Mouse (Mus musculus): ENCODE measurements around the gene Cerk. TPM values are rescaled to one million over a fixed set of nuclear protein-coding genes. Genes with fewer than 3 reads are reported as not detected.
A peak's percentile ranks its signal among the peaks of the same experiment; 100 is the strongest.

The Cerk gene
- polyA plus RNA-seq, 1 experiment, result 20.8 TPM

GRCm38 (mm10) chr15:86113342-86113710, 72.6 kb downstream of the Cerk start:
- no peaks in the 10 kb centered on the region for H3K27me3 ChIP-seq (replicated peaks; ENCODE audit: control insufficient read depth, insufficient read depth, low read length)
- no peak for TF ChIP-seq CTCF (conservative IDR thresholded peaks at IDR 0.05; ENCODE audit: insufficient read depth, insufficient read length, low read depth, low read length)
- TF ChIP-seq POLR2A (IDR thresholded peaks at IDR 0.05; ENCODE audit: low read depth, low read length), result no peak
- DNase-seq, result peak; percentile 43
- 53% methylated on average over 9 of the region's 9 CpGs for WGBS
- no peak overlapping the region for H3K27ac ChIP-seq (ENCODE audit: insufficient read depth, low read depth, low read length)
- peaks cover 25% of the 10 kb centered on the region for H3K4me1 ChIP-seq (ENCODE audit: control insufficient read depth, insufficient read depth, low read length)
- no peaks in the 10 kb centered on the region for H3K36me3 ChIP-seq (ENCODE audit: control insufficient read depth, insufficient read depth, low read length)
- no peak overlapping the region for H3K4me3 ChIP-seq (ENCODE audit: insufficient read depth, low read depth, low read length)

- 49% methylated on average over 10 of the region's 10 CpGs for WGBS
- TF ChIP-seq CTCF (conservative IDR thresholded peaks at IDR 0.05; ENCODE audit: insufficient read depth, insufficient read length, low read depth, low read length) (no peak), POLR2A (IDR thresholded peaks at IDR 0.05; ENCODE audit: low read depth, low read length) (no peak)
- peaks cover 20% of the 10 kb centered on the region for H3K4me1 ChIP-seq (ENCODE audit: control insufficient read depth, insufficient read depth, low read length)
- no peaks in the 10 kb centered on the region for H3K36me3 ChIP-seq (ENCODE audit: control insufficient read depth, insufficient read depth, low read length)
- peak; percentile 46 for DNase-seq
- no peak overlapping the region for H3K4me3 ChIP-seq (ENCODE audit: insufficient read depth, low read depth, low read length)
- no peak overlapping the region for H3K27ac ChIP-seq (ENCODE audit: insufficient read depth, low read depth, low read length)
- H3K27me3 ChIP-seq (replicated peaks; ENCODE audit: control insufficient read depth, insufficient read depth, low read length), result no peaks in the 10 kb centered on the region
Measured at GRCm38 (mm10) chr15:86112707-86113341, 73.1 kb downstream of the Cerk start.

- 81% methylated on average over 10 of the region's 10 CpGs for WGBS
- no peak overlapping the region for H3K27ac ChIP-seq (ENCODE audit: insufficient read depth, low read depth, low read length)
- H3K4me1 ChIP-seq (ENCODE audit: control insufficient read depth, insufficient read depth, low read length), result no peaks in the 10 kb centered on the region; the same call in 1 of the 2 replicates
- no peaks in the 10 kb centered on the region for H3K36me3 ChIP-seq (ENCODE audit: control insufficient read depth, insufficient read depth, low read length)
- no peak overlapping the region for H3K4me3 ChIP-seq (ENCODE audit: insufficient read depth, low read depth, low read length)
- no peak for DNase-seq
- no peaks in the 10 kb centered on the region for H3K27me3 ChIP-seq (replicated peaks; ENCODE audit: control insufficient read depth, insufficient read depth, low read length)
- no peak for TF ChIP-seq CTCF (conservative IDR thresholded peaks at IDR 0.05; ENCODE audit: insufficient read depth, insufficient read length, low read depth, low read length)
- no peak for TF ChIP-seq POLR2A (IDR thresholded peaks at IDR 0.05; ENCODE audit: low read depth, low read length)
Measured at GRCm38 (mm10) chr15:86110361-86111103, 75.4 kb downstream of the Cerk start.

GRCm38 (mm10) chr15:86109650-86110211, 76.2 kb downstream of the Cerk start:
- Histone ChIP-seq H3K4me1 (ENCODE audit: control insufficient read depth, insufficient read depth, low read length) (no peaks in the 10 kb centered on the region; the same call in 1 of the 2 replicates), H3K36me3 (ENCODE audit: control insufficient read depth, insufficient read depth, low read length) (no peaks in the 10 kb centered on the region), H3K27ac (ENCODE audit: insufficient read depth, low read depth, low read length) (no peak overlapping the region), H3K27me3 (replicated peaks; ENCODE audit: control insufficient read depth, insufficient read depth, low read length) (no peaks in the 10 kb centered on the region), H3K4me3 (ENCODE audit: insufficient read depth, low read depth, low read length) (no peak overlapping the region)
- TF ChIP-seq POLR2A (IDR thresholded peaks at IDR 0.05; ENCODE audit: low read depth, low read length) (no peak), CTCF (conservative IDR thresholded peaks at IDR 0.05; ENCODE audit: insufficient read depth, insufficient read length, low read depth, low read length) (no peak)
- DNase-seq, result no peak
- 63% methylated on average over 8 of the region's 8 CpGs for WGBS

GRCm38 (mm10) chr15:86109245-86109644, 76.7 kb downstream of the Cerk start:
- Histone ChIP-seq H3K36me3 (ENCODE audit: control insufficient read depth, insufficient read depth, low read length) (no peaks in the 10 kb centered on the region), H3K4me1 (ENCODE audit: control insufficient read depth, insufficient read depth, low read length) (no peaks in the 10 kb centered on the region; the same call in 1 of the 2 replicates), H3K27ac (ENCODE audit: insufficient read depth, low read depth, low read length) (no peak overlapping the region), H3K27me3 (replicated peaks; ENCODE audit: control insufficient read depth, insufficient read depth, low read length) (no peaks in the 10 kb centered on the region), H3K4me3 (ENCODE audit: insufficient read depth, low read depth, low read length) (no peak overlapping the region)
- TF ChIP-seq CTCF (conservative IDR thresholded peaks at IDR 0.05; ENCODE audit: insufficient read depth, insufficient read length, low read depth, low read length) (no peak), POLR2A (IDR thresholded peaks at IDR 0.05; ENCODE audit: low read depth, low read length) (no peak)
- 87% methylated on average over 7 of the region's 7 CpGs for WGBS
- DNase-seq, result no peak

- Histone ChIP-seq H3K4me3 (ENCODE audit: insufficient read depth, low read depth, low read length) (no peak overlapping the region), H3K4me1 (ENCODE audit: control insufficient read depth, insufficient read depth, low read length) (no peaks in the 10 kb centered on the region; the same call in 1 of the 2 replicates), H3K27me3 (replicated peaks; ENCODE audit: control insufficient read depth, insufficient read depth, low read length) (no peaks in the 10 kb centered on the region), H3K27ac (ENCODE audit: insufficient read depth, low read depth, low read length) (no peak overlapping the region), H3K36me3 (ENCODE audit: control insufficient read depth, insufficient read depth, low read length) (no peaks in the 10 kb centered on the region)
- TF ChIP-seq POLR2A (IDR thresholded peaks at IDR 0.05; ENCODE audit: low read depth, low read length) (no peak), CTCF (conservative IDR thresholded peaks at IDR 0.05; ENCODE audit: insufficient read depth, insufficient read length, low read depth, low read length) (no peak)
- WGBS, result 87% methylated on average over 11 of the region's 11 CpGs
- no peak for DNase-seq
Measured at GRCm38 (mm10) chr15:86107831-86108471, 78.0 kb downstream of the Cerk start.
